Mouse (Mus musculus) adrenal gland, postnatal 0 days (tissue): ENCODE results near the gene Gm20777. TPM values are rescaled to one million over a fixed set of nuclear protein-coding genes. Genes with fewer than 3 reads are reported as not detected.

ENCODE experiments used
- polyA plus RNA-seq: library from polyadenylated mRNA; unstranded; fragments of >200 nt; fragmentation: Nextera tagmentation; extraction: Ambion mirVana; gene quantifications from 2 replicates; pipeline ENCODE4 v1.2.1, GENCODE M21; 2015

Gene Gm20777
- polyA plus RNA-seq = not detected in 2 replicates

DNA sequence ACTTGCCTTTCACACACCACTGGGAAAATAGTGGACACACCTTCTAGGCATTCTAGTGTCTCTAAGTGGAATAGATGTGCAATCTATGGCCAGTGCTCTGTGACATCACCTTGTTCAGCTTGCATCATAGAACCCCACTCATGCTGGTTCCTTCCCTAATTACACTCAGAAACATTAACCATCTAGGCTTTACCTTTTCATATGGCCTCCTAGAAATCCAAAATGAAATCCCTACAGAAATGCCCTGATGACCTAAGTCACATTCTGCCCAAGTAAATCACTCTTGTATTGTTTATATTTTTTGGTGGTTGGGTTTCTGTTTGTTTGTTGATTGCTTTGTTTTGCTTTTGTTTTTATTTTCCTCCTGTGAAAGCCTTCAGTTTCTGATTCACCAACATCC lies at the start of gene Gm20777:
TSS of gene Gm20777 (minus strand) at position 101 of the 400 bp plus-strand sequence.

Other genes starting within 250 kb of the Gm20777 start
- not detected in 2 replicates for gene Gm20737, start 216.4 kb downstream of the Gm20777 start, polyA plus RNA-seq
- not detected in 2 replicates for gene Gm21775, start 199.0 kb downstream of the Gm20777 start, polyA plus RNA-seq
- gene Gm21900, start 136.1 kb downstream of the Gm20777 start, polyA plus RNA-seq = not detected in 2 replicates